Mouse (Mus musculus): ENCODE results near the gene Uri1. TPM values are rescaled to one million over a fixed set of nuclear protein-coding genes. Genes with fewer than 3 reads are reported as not detected.

Gene Uri1
- polyA plus RNA-seq, 1 experiment from 2014 or later = 33.6 TPM

- ATAC-seq (ENCODE audit: insufficient number of reproducible peaks, insufficient read depth, low FRiP score, low read depth) = no peak
- no peak overlapping the region for H3K27ac ChIP-seq (replicated peaks in 1 of 2; ENCODE audit: control insufficient read depth in 1 of 2, insufficient read depth in 1 of 2, low read depth in 2 of 2, low read length in 2 of 2)
- H3K4me2 ChIP-seq (ENCODE audit: low read length) = no peak overlapping the region
- peaks cover 28% of the 10 kb centered on the region for H3K36me3 ChIP-seq (ENCODE audit: control insufficient read depth, insufficient read depth, low read length)
- WGBS = 90% methylated on average over 3 of the region's 3 CpGs
- no peaks in the 10 kb centered on the region for H3K9me3 ChIP-seq (ENCODE audit: control insufficient read depth, low read length)
- H3K4me1 ChIP-seq (ENCODE audit: control insufficient read depth in 2 of 2, insufficient read depth in 2 of 2, low read length in 2 of 2) = no peaks in the 10 kb centered on the region
- no peak overlapping the region for H3K9ac ChIP-seq (ENCODE audit: low read length)
- H3K4me3 ChIP-seq (ENCODE audit: control insufficient read depth in 1 of 2, insufficient read depth in 1 of 2, low read depth in 1 of 2, low read length in 2 of 2) = no peak overlapping the region
- no peaks in the 10 kb centered on the region for H3K27me3 ChIP-seq (ENCODE audit: control insufficient read depth, insufficient read depth, low read length)
Measured at GRCm38 (mm10) chr7:37979729-37980128, 43.6 kb downstream of the Uri1 start.

DNA sequence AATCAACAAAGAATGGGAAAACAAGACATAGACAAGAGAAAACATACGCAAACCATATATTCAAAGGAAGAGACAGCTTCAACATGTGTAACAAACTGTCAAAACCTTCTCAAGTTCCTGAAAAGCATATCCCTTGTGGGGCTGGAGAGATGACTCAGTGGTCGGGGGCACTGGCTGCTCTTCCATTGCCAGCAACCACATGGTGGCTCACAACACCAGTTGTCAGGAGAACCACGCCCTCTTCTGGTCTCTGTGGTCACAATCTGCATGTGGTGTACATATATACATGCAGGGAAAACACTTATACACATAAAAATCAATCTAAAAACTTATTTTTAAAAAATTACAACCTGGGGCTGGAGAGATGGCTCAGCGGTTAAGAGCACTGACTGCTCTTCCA lies 44.9 kb downstream of the Uri1 start:
- no peaks in the 10 kb centered on the region for H3K9me3 ChIP-seq (ENCODE audit: control insufficient read depth, low read length)
- H3K4me3 ChIP-seq (ENCODE audit: control insufficient read depth in 1 of 2, insufficient read depth in 1 of 2, low read depth in 1 of 2, low read length in 2 of 2) = no peak overlapping the region
- peaks cover 28% of the 10 kb centered on the region for H3K36me3 ChIP-seq (ENCODE audit: control insufficient read depth, insufficient read depth, low read length)
- no peak overlapping the region for H3K9ac ChIP-seq (ENCODE audit: low read length)
- H3K4me1 ChIP-seq (ENCODE audit: control insufficient read depth in 2 of 2, insufficient read depth in 2 of 2, low read length in 2 of 2) = no peaks in the 10 kb centered on the region
- H3K4me2 ChIP-seq (ENCODE audit: low read length) = no peak overlapping the region
- H3K27me3 ChIP-seq (ENCODE audit: control insufficient read depth, insufficient read depth, low read length) = no peaks in the 10 kb centered on the region
- no peak overlapping the region for H3K27ac ChIP-seq (replicated peaks in 1 of 2; ENCODE audit: control insufficient read depth in 1 of 2, insufficient read depth in 1 of 2, low read depth in 2 of 2, low read length in 2 of 2)
- no peak for ATAC-seq (ENCODE audit: insufficient number of reproducible peaks, insufficient read depth, low FRiP score, low read depth)
- WGBS = 92% methylated on average over 4 of the region's 4 CpGs

- H3K4me2 ChIP-seq (ENCODE audit: low read length) = no peak overlapping the region
- H3K4me3 ChIP-seq (ENCODE audit: control insufficient read depth in 1 of 2, insufficient read depth in 1 of 2, low read depth in 1 of 2, low read length in 2 of 2) = no peak overlapping the region
- no peak overlapping the region for H3K27ac ChIP-seq (replicated peaks in 1 of 2; ENCODE audit: control insufficient read depth in 1 of 2, insufficient read depth in 1 of 2, low read depth in 2 of 2, low read length in 2 of 2)
- no peaks in the 10 kb centered on the region for H3K4me1 ChIP-seq (ENCODE audit: control insufficient read depth in 2 of 2, insufficient read depth in 2 of 2, low read length in 2 of 2)
- no peaks in the 10 kb centered on the region for H3K9me3 ChIP-seq (ENCODE audit: control insufficient read depth, low read length)
- H3K9ac ChIP-seq (ENCODE audit: low read length) = no peak overlapping the region
- H3K27me3 ChIP-seq (ENCODE audit: control insufficient read depth, insufficient read depth, low read length) = no peaks in the 10 kb centered on the region
- 88% methylated on average over 2 of the region's 2 CpGs for WGBS
- no peak for ATAC-seq (ENCODE audit: insufficient number of reproducible peaks, insufficient read depth, low FRiP score, low read depth)
- peaks cover 23% of the 10 kb centered on the region for H3K36me3 ChIP-seq (ENCODE audit: control insufficient read depth, insufficient read depth, low read length)
Measured at GRCm38 (mm10) chr7:37977676-37978075, 45.7 kb downstream of the Uri1 start.

GRCm38 (mm10) chr7:37972999-37973555 lies 50.3 kb downstream of the Uri1 start:
- H3K9me3 ChIP-seq (ENCODE audit: control insufficient read depth, low read length) = no peaks in the 10 kb centered on the region
- no peak overlapping the region for H3K4me2 ChIP-seq (ENCODE audit: low read length)
- 62% methylated on average over 2 of the region's 2 CpGs for WGBS
- H3K27ac ChIP-seq (replicated peaks in 1 of 2; ENCODE audit: control insufficient read depth in 1 of 2, insufficient read depth in 1 of 2, low read depth in 2 of 2, low read length in 2 of 2) = no peak overlapping the region
- peaks cover 0 to 4% of the 10 kb centered on the region in 2 experiments; a peak in 3 of 4 replicates for H3K4me1 ChIP-seq (ENCODE audit: control insufficient read depth in 2 of 2, insufficient read depth in 2 of 2, low read length in 2 of 2)
- no peak overlapping the region for H3K9ac ChIP-seq (ENCODE audit: low read length)
- no peaks in the 10 kb centered on the region for H3K27me3 ChIP-seq (ENCODE audit: control insufficient read depth, insufficient read depth, low read length)
- ATAC-seq (ENCODE audit: insufficient number of reproducible peaks, insufficient read depth, low FRiP score, low read depth) = no peak
- H3K36me3 ChIP-seq (ENCODE audit: control insufficient read depth, insufficient read depth, low read length) = 0 out of 2 replicates have a peak, but pooled peaks cover 8% of the 10 kb centered on the region
- no peak overlapping the region for H3K4me3 ChIP-seq (ENCODE audit: control insufficient read depth in 1 of 2, insufficient read depth in 1 of 2, low read depth in 1 of 2, low read length in 2 of 2)

DNA sequence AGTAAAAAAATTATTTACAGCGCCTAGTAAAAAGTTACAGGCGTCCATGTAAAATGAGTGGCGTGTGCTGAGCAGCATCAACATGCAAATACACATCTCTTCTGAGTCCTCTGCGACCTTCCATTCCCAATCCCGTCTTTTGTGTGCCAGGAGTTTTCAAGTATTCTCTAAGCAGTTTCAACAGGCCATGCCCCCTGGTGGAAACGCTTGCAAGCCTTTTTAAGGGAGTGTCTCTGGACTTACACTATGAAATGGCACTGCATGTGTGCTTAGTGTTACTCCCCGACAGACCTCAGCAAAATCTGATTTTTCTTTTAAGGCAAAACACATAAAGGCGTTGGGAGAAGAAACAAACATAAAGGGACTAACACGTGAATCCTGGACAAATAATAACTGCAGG lies 50.8 kb downstream of the Uri1 start:
- WGBS = 71% methylated on average over 9 of the region's 9 CpGs

DNA sequence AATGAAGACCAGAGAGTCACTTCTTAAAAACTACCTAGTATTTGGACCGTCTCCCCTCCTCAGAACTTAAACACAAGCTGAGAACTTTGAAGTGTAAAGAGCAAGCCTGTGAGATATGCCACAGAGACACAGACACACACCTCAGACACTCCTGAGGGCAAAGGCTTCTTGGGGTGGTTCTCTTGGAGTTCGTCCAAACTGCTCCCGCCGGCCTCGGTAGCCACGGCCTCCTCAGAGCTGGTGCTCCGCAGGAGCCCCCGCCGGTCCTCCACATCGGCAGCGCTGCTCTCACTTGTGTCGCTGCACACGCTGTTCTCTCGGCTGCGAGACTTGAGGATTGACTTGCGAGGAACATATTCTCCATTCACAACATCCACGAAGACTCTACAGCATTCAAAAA lies 61.0 kb downstream of the Uri1 start:
- Histone ChIP-seq H3K9ac (ENCODE audit: low read length) (no peak overlapping the region), H3K4me3 (ENCODE audit: control insufficient read depth in 1 of 2, insufficient read depth in 1 of 2, low read depth in 1 of 2, low read length in 2 of 2) (no peak overlapping the region), H3K27ac (replicated peaks in 1 of 2; ENCODE audit: control insufficient read depth in 1 of 2, insufficient read depth in 1 of 2, low read depth in 2 of 2, low read length in 2 of 2) (no peak overlapping the region), H3K9me3 (ENCODE audit: control insufficient read depth, low read length) (no peaks in the 10 kb centered on the region), H3K36me3 (ENCODE audit: control insufficient read depth, insufficient read depth, low read length) (peaks cover 80% of the 10 kb centered on the region), H3K4me2 (ENCODE audit: low read length) (no peak overlapping the region), H3K27me3 (ENCODE audit: control insufficient read depth, insufficient read depth, low read length) (no peaks in the 10 kb centered on the region), H3K4me1 (ENCODE audit: control insufficient read depth in 2 of 2, insufficient read depth in 2 of 2, low read length in 2 of 2) (no peaks in the 10 kb centered on the region)
- WGBS = 89% methylated on average over 17 of the region's 17 CpGs
- ATAC-seq (ENCODE audit: insufficient number of reproducible peaks, insufficient read depth, low FRiP score, low read depth) = no peak

More for the DNA sequence above, 50.8 kb downstream of the Uri1 start:
- peaks cover 0 to 4% of the 10 kb centered on the region in 2 experiments; a peak in 3 of 4 replicates for H3K4me1 ChIP-seq (ENCODE audit: control insufficient read depth in 2 of 2, insufficient read depth in 2 of 2, low read length in 2 of 2)
- 0 out of 2 replicates have a peak, but pooled peaks cover 8% of the 10 kb centered on the region for H3K36me3 ChIP-seq (ENCODE audit: control insufficient read depth, insufficient read depth, low read length)
- H3K27me3 ChIP-seq (ENCODE audit: control insufficient read depth, insufficient read depth, low read length) = no peaks in the 10 kb centered on the region
- H3K9me3 ChIP-seq (ENCODE audit: control insufficient read depth, low read length) = no peaks in the 10 kb centered on the region
- H3K9ac ChIP-seq (ENCODE audit: low read length) = no peak overlapping the region
- H3K4me2 ChIP-seq (ENCODE audit: low read length) = no peak overlapping the region
- H3K27ac ChIP-seq (replicated peaks in 1 of 2; ENCODE audit: control insufficient read depth in 1 of 2, insufficient read depth in 1 of 2, low read depth in 2 of 2, low read length in 2 of 2) = no peak overlapping the region
- H3K4me3 ChIP-seq (ENCODE audit: control insufficient read depth in 1 of 2, insufficient read depth in 1 of 2, low read depth in 1 of 2, low read length in 2 of 2) = no peak overlapping the region
- ATAC-seq (ENCODE audit: insufficient number of reproducible peaks, insufficient read depth, low FRiP score, low read depth) = no peak

DNA sequence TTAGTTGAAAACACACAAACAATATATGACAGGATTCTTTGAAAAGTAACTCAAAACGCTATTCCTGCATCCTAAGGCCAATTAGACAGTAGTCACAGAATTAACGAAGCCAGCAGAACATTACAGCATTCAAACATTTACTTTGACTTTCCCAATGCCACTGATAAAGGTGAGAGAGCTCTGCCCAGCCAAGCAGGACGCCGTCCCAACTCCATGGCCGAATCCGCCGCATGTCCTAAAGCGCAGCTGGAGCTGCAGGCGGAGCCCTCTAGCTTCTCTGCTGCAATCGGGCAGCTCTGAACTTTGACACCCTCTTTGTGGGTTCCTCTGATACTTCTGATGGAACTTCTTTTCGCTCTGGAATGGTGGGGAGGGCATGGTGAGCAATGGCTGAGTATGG lies 62.1 kb downstream of the Uri1 start:
- no peak for ATAC-seq (ENCODE audit: insufficient number of reproducible peaks, insufficient read depth, low FRiP score, low read depth)
- Histone ChIP-seq H3K36me3 (ENCODE audit: control insufficient read depth, insufficient read depth, low read length) (peaks cover 82% of the 10 kb centered on the region), H3K27ac (replicated peaks in 1 of 2; ENCODE audit: control insufficient read depth in 1 of 2, insufficient read depth in 1 of 2, low read depth in 2 of 2, low read length in 2 of 2) (no peak overlapping the region)

GRCm38 (mm10) chr7:37951841-37952240 lies 71.5 kb downstream of the Uri1 start:
- peaks cover 5% of the 10 kb centered on the region for H3K36me3 ChIP-seq (ENCODE audit: control insufficient read depth, insufficient read depth, low read length)
- 77% methylated on average over 9 of the region's 9 CpGs for WGBS
- no peak overlapping the region for H3K9ac ChIP-seq (ENCODE audit: low read length)
- ATAC-seq (ENCODE audit: insufficient number of reproducible peaks, insufficient read depth, low FRiP score, low read depth) = no peak
- 0 out of 2 replicates have a peak, but pooled peaks cover 2% of the 10 kb centered on the region for H3K9me3 ChIP-seq (ENCODE audit: control insufficient read depth, low read length)
- H3K27ac ChIP-seq (replicated peaks in 1 of 2; ENCODE audit: control insufficient read depth in 1 of 2, insufficient read depth in 1 of 2, low read depth in 2 of 2, low read length in 2 of 2) = no peak overlapping the region
- H3K27me3 ChIP-seq (ENCODE audit: control insufficient read depth, insufficient read depth, low read length) = no peaks in the 10 kb centered on the region
- no peak overlapping the region for H3K4me2 ChIP-seq (ENCODE audit: low read length)
- 0 out of 4 replicates have a peak, but pooled peaks cover 0 to 2% of the 10 kb centered on the region in 2 experiments for H3K4me1 ChIP-seq (ENCODE audit: control insufficient read depth in 2 of 2, insufficient read depth in 2 of 2, low read length in 2 of 2)
- H3K4me3 ChIP-seq (ENCODE audit: control insufficient read depth in 1 of 2, insufficient read depth in 1 of 2, low read depth in 1 of 2, low read length in 2 of 2) = no peak overlapping the region

More for the DNA sequence above, 62.1 kb downstream of the Uri1 start:
- Histone ChIP-seq H3K27me3 (ENCODE audit: control insufficient read depth, insufficient read depth, low read length) (no peaks in the 10 kb centered on the region), H3K9ac (ENCODE audit: low read length) (no peak overlapping the region), H3K4me1 (ENCODE audit: control insufficient read depth in 2 of 2, insufficient read depth in 2 of 2, low read length in 2 of 2) (no peaks in the 10 kb centered on the region), H3K4me2 (ENCODE audit: low read length) (no peak overlapping the region), H3K4me3 (ENCODE audit: control insufficient read depth in 1 of 2, insufficient read depth in 1 of 2, low read depth in 1 of 2, low read length in 2 of 2) (no peak overlapping the region), H3K9me3 (ENCODE audit: control insufficient read depth, low read length) (0 out of 2 replicates have a peak, but pooled peaks cover 2% of the 10 kb centered on the region)
- WGBS = 91% methylated on average over 11 of the region's 11 CpGs

All from heart, embryonic 14.5 days (tissue).